ENCODE assay signal across 11 mouse cellular contexts in genomic region chr8:20353579-20353978, GRCm38 (mm10). TPM values are rescaled to one million over a fixed set of nuclear protein-coding genes. Genes with fewer than 3 reads are reported as not detected.
DNase-seq lines count a peak whose midpoint lies in the region.
"Had no signal": no experiment of that assay in that cellular context is flagged by ENCODE, and none has a peak within 500 bp of the region (broad histone marks: within the 10 kb centered on the region; RNA-seq: fewer than 3 reads in every experiment).

No protein-coding gene starts in this region.

- DNase-seq in B cell, adult 2 months, result peak; percentile 5 to 11
- DNase-seq in adrenal gland, adult 8-10 months, result peak; percentile 2
- peak; percentile 13 to 15 for DNase-seq in gastrocnemius, adult 8-10 months (ENCODE audit: low spot score in 2 of 2)
- DNase-seq in heart, adult 9 months (ENCODE audit: low spot score in 2 of 2), result peak; percentile 47
- peak; percentile 26 for DNase-seq in kidney, adult 11 months
- peak; percentile 2 to 13 for DNase-seq in layer of hippocampus, adult 18-20 months (ENCODE audit: low spot score in 2 of 2)
- DNase-seq in ovary, adult 18-20 months (ENCODE audit: low spot score), result peak; percentile 2
- peak; percentile 0 to 20 for DNase-seq in urinary bladder, postnatal 36 days (ENCODE audit: low spot score in 2 of 2)

RNA-seq across cellular contexts. Expression of gene Gm15319, which starts 9.4 kb away (rescaled TPM):
- total RNA-seq in adrenal gland, adult 8-10 months (2022), result 1 to 10 TPM in 2 of 4 experiments, under 1 TPM in 2; 0.52 to 1.8 (median 0.98) TPM
- under 1 TPM in 1 of 4 experiments, not detected in 3; 0.43 TPM for total RNA-seq in gastrocnemius, adult 8-10 months (2022)
- total RNA-seq in layer of hippocampus, adult 18-20 months (2021), result 1 to 10 TPM; 1.2 to 2.5 TPM
- total RNA-seq: granulocyte monocyte progenitor cell, adult 5-6 weeks; hematopoietic stem cell, adult 5-6 weeks; MEL had no signal

Comparison
In these comparisons a context has a peak if more than half of its experiments do, and no peak if none do; other contexts are left out.
1. Peak in every context shown above with its lines: DNase-seq.